Mouse (Mus musculus): ENCODE measurements at regions not wholly inside any gene's neighbourhood (a gene's known extent, or its start where the extent isn't known, plus 50 kb on each side); places are given as distances from the start of the nearest gene placed in this dataset.

DNA sequence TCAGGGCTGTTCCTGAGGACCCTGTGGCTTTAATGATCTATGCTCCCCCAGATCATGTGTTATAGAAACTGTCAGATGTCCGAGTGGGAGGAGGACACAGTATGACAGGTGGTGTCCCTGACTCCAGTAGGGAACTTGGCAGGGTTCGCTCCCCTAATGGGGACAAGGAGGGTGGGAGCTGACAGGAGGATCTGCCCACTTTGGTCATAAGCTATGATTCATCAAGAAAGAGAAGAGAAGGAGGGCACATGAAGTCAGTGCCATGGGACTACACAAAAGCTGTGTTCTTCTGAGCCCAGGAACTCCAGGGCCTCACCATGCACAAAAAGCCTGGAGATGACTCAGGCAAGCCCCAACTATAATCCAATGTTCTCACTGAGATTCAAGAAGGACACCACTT, 162.2 kb upstream of the Brinp1 start:
- ATAC-seq (replicated peaks; ENCODE audit: insufficient number of reproducible peaks, low FRiP score, low TSS enrichment): no peak
- Histone ChIP-seq H3K4me2 (no peak overlapping the region), H3K9ac (ENCODE audit: low read depth, low read length) (no peak overlapping the region), H3K27me3 (ENCODE audit: control insufficient read depth, insufficient read depth, low read length) (no peaks in the 10 kb centered on the region), H3K36me3 (ENCODE audit: control insufficient read depth, insufficient read depth, low read length) (no peaks in the 10 kb centered on the region), H3K27ac (ENCODE audit: low read depth, low read length) (no peak overlapping the region), H3K9me3 (replicated peaks; ENCODE audit: control insufficient read depth, low read length) (no peaks in the 10 kb centered on the region), H3K4me1 (ENCODE audit: control insufficient read depth, insufficient read depth, low read length) (no peaks in the 10 kb centered on the region), H3K4me3 (ENCODE audit: low read depth, low read length) (no peak overlapping the region)
- 69% methylated on average over 2 of the region's 2 CpGs for WGBS (ENCODE audit: insufficient replicate concordance)

DNA sequence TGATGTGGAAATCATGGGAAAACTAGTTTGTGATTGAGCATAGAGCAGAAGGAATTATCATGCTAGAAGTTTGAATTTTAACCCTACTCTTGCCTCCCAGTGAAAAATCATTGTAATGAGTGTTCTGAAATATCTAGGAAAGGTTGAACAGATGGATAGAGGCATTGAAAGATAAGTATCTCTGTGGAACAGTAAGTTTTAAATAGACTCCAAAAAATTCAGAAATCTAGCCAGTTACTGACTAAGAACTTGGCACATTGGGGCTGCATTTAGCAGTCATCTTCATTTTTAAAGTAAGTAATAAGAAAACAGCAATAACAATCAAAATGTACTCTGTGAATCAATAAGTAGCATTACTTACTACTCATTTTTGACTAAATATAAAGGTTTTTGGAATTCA, 151.0 kb upstream of the Brinp1 start:
- H3K9ac ChIP-seq (ENCODE audit: low read depth, low read length): no peak overlapping the region
- no peaks in the 10 kb centered on the region for H3K27me3 ChIP-seq (ENCODE audit: control insufficient read depth, insufficient read depth, low read length)
- no peaks in the 10 kb centered on the region for H3K9me3 ChIP-seq (replicated peaks; ENCODE audit: control insufficient read depth, low read length)
- no peaks in the 10 kb centered on the region for H3K4me1 ChIP-seq (ENCODE audit: control insufficient read depth, insufficient read depth, low read length)
- ATAC-seq (replicated peaks; ENCODE audit: insufficient number of reproducible peaks, low FRiP score, low TSS enrichment): no peak
- H3K4me3 ChIP-seq (ENCODE audit: low read depth, low read length): no peak overlapping the region
- H3K36me3 ChIP-seq (ENCODE audit: control insufficient read depth, insufficient read depth, low read length): no peaks in the 10 kb centered on the region
- no peak overlapping the region for H3K27ac ChIP-seq (ENCODE audit: low read depth, low read length)
- H3K4me2 ChIP-seq: no peak overlapping the region

DNA sequence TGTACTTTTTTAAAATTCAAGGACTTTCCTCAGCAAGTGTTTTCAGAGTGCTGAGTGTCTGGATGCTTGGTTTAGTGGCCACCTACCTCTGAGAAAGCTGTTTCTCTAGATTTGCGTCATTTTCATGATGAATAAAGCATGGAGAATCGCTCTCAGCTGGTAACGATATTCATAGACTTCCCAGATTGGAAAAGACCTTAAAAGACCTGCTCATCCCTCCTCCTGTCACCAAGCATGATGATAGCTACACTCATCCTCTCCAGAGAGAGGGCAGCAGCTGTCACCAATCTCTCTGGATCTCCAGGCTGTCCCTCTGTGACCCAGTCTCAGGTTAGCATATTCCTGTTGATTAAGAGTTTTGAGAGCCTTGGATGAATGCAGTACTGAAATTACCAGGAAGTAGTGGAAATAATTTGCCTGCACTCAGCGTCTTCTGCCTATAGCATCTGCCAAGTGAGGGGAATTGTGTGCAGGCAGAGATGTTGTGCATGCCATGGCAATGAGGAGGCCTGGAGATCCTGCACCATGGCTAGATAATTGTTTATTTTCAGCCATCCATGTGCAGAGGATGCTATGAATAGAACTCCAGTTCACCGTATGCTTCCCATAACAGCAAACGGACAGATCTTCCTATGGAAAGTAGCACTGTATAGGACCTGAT, 141.7 kb upstream of the Brinp1 start:
- no peak overlapping the region for H3K4me2 ChIP-seq
- no peaks in the 10 kb centered on the region for H3K9me3 ChIP-seq (replicated peaks; ENCODE audit: control insufficient read depth, low read length)
- WGBS (ENCODE audit: insufficient replicate concordance): 83% methylated on average over 6 of the region's 6 CpGs
- no peaks in the 10 kb centered on the region for H3K36me3 ChIP-seq (ENCODE audit: control insufficient read depth, insufficient read depth, low read length)
- no peak overlapping the region for H3K4me3 ChIP-seq (ENCODE audit: low read depth, low read length)
- no peak overlapping the region for H3K27ac ChIP-seq (ENCODE audit: low read depth, low read length)
- no peak for ATAC-seq (replicated peaks; ENCODE audit: insufficient number of reproducible peaks, low FRiP score, low TSS enrichment)
- H3K9ac ChIP-seq (ENCODE audit: low read depth, low read length): no peak overlapping the region
- no peaks in the 10 kb centered on the region for H3K4me1 ChIP-seq (ENCODE audit: control insufficient read depth, insufficient read depth, low read length)
- H3K27me3 ChIP-seq (ENCODE audit: control insufficient read depth, insufficient read depth, low read length): no peaks in the 10 kb centered on the region

DNA sequence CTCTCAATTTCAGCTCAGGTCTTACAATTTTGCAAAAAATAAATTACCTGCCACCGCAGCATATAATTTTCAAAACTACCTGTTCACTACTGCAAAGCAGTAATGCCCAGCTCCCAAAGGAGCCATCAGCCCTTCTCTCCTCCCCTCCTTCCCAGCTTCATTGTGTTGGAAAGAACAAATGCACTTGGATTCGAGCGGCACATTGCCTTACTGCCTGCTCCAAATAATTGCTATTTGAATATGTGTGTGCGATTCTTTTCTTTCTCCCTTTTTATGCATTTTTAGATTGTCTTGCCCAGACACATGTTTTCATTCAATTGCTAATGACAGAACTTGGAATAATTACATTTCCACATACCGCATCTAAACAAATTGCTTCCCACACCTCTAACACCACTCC, 123.9 kb upstream of the Brinp1 start:
- Histone ChIP-seq H3K27me3 (ENCODE audit: control insufficient read depth, insufficient read depth, low read length) (no peaks in the 10 kb centered on the region), H3K4me3 (ENCODE audit: low read depth, low read length) (no peak overlapping the region), H3K9me3 (replicated peaks; ENCODE audit: control insufficient read depth, low read length) (no peaks in the 10 kb centered on the region), H3K36me3 (ENCODE audit: control insufficient read depth, insufficient read depth, low read length) (no peaks in the 10 kb centered on the region), H3K27ac (ENCODE audit: low read depth, low read length) (no peak overlapping the region), H3K9ac (ENCODE audit: low read depth, low read length) (no peak overlapping the region), H3K4me2 (no peak overlapping the region), H3K4me1 (ENCODE audit: control insufficient read depth, insufficient read depth, low read length) (no peaks in the 10 kb centered on the region)
- ATAC-seq (replicated peaks; ENCODE audit: insufficient number of reproducible peaks, low FRiP score, low TSS enrichment): no peak
- 86% methylated on average over 5 of the region's 5 CpGs for WGBS (ENCODE audit: insufficient replicate concordance)

DNA sequence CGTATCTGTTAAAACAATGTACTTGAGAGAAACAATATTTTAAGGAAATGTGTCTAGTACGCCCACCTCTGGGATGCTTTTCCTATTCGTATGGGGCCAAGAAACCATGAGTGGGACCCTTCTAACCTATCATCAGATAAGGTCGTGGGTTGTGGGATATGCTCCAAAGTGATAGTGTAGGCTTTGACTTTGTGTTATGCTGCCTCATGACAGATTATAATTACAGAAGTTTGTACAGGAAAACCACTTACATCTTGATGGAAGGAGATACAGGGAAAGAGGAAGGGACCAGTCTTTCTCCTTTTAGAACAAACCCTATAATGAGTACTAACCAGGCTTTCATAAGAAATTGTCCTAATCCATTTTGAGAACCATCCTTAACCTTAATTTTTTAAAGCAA, 123.1 kb upstream of the Brinp1 start:
- no peak overlapping the region for H3K4me3 ChIP-seq (ENCODE audit: low read depth, low read length)
- no peaks in the 10 kb centered on the region for H3K36me3 ChIP-seq (ENCODE audit: control insufficient read depth, insufficient read depth, low read length)
- no peak overlapping the region for H3K9ac ChIP-seq (ENCODE audit: low read depth, low read length)
- H3K27me3 ChIP-seq (ENCODE audit: control insufficient read depth, insufficient read depth, low read length): no peaks in the 10 kb centered on the region
- H3K27ac ChIP-seq (ENCODE audit: low read depth, low read length): no peak overlapping the region
- no peak overlapping the region for H3K4me2 ChIP-seq
- H3K4me1 ChIP-seq (ENCODE audit: control insufficient read depth, insufficient read depth, low read length): no peaks in the 10 kb centered on the region
- 64% methylated on average over 4 of the region's 4 CpGs for WGBS (ENCODE audit: insufficient replicate concordance)
- ATAC-seq (replicated peaks; ENCODE audit: insufficient number of reproducible peaks, low FRiP score, low TSS enrichment): no peak
- H3K9me3 ChIP-seq (replicated peaks; ENCODE audit: control insufficient read depth, low read length): no peaks in the 10 kb centered on the region

DNA sequence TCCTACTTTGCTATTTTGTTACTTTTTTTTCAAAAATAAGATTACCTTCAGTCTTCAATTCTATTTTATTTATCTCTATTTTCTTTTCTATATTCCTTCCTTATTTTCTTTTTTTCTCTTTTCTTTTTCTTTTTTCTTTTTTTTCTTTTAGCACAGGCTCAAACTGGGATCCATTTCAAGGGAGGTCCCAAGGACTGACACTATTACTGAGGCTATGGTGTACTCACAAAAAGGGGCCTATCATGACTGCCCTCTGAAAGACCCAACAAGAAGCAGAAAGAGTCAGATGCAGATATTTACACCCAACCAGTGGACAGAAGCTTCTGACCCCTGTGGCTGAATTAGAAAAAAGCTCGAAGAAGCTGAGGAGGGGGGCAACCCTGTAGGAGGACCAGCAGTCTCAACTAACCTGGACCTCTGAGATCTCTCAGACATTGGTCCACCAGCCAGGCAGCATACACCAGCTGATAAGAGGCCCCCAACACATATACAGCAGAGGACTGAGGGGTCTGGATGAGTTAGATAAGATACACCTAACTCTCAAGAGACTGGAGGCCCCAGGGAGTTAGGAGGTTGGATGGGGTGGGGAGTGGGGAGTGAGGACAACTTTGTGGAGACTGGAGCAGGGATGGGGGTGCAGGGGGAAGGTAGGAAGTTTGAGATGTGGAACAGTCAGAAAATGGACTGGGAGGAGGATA, 85.6 kb upstream of the Brinp1 start:
- 25% methylated on average over 1 of the region's 1 CpGs for WGBS (ENCODE audit: insufficient replicate concordance)
- Histone ChIP-seq H3K9me3 (replicated peaks; ENCODE audit: control insufficient read depth, low read length) (no peaks in the 10 kb centered on the region), H3K27me3 (ENCODE audit: control insufficient read depth, insufficient read depth, low read length) (no peaks in the 10 kb centered on the region), H3K4me1 (ENCODE audit: control insufficient read depth, insufficient read depth, low read length) (no peaks in the 10 kb centered on the region), H3K36me3 (ENCODE audit: control insufficient read depth, insufficient read depth, low read length) (no peaks in the 10 kb centered on the region), H3K4me3 (ENCODE audit: low read depth, low read length) (no peak overlapping the region), H3K4me2 (no peak overlapping the region), H3K27ac (ENCODE audit: low read depth, low read length) (no peak overlapping the region), H3K9ac (ENCODE audit: low read depth, low read length) (no peak overlapping the region)
- ATAC-seq (replicated peaks; ENCODE audit: insufficient number of reproducible peaks, low FRiP score, low TSS enrichment): peak; percentile 86; the same call in 1 of the 2 replicates

DNA sequence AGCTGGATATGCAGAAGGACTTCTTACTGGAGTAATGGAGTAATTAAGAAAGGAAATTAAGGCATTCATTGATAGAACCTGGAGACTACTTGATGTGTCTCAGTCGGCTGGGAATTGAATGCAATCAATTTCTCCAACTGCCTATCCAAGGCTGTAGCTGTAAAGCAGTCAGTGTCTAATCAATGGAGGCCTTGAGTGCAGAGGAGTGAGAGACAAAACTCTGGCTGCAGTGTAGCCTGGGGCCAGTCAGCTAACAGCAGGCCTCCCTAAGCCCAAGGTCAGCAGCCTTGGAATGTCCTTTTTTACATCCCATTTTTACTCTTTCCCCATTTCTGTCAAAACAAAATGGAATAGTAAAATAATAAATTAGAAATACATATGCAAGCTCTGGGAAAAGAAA, 80.0 kb upstream of the Brinp1 start:
- Histone ChIP-seq H3K27me3 (ENCODE audit: control insufficient read depth, insufficient read depth, low read length) (no peaks in the 10 kb centered on the region), H3K9ac (ENCODE audit: low read depth, low read length) (no peak overlapping the region), H3K4me3 (ENCODE audit: low read depth, low read length) (no peak overlapping the region), H3K9me3 (replicated peaks; ENCODE audit: control insufficient read depth, low read length) (no peaks in the 10 kb centered on the region), H3K27ac (ENCODE audit: low read depth, low read length) (no peak overlapping the region), H3K4me2 (no peak overlapping the region), H3K36me3 (ENCODE audit: control insufficient read depth, insufficient read depth, low read length) (no peaks in the 10 kb centered on the region), H3K4me1 (ENCODE audit: control insufficient read depth, insufficient read depth, low read length) (no peaks in the 10 kb centered on the region)
- 81% methylated on average over 1 of the region's 1 CpGs for WGBS (ENCODE audit: insufficient replicate concordance)
- no peak for ATAC-seq (replicated peaks; ENCODE audit: insufficient number of reproducible peaks, low FRiP score, low TSS enrichment)

DNA sequence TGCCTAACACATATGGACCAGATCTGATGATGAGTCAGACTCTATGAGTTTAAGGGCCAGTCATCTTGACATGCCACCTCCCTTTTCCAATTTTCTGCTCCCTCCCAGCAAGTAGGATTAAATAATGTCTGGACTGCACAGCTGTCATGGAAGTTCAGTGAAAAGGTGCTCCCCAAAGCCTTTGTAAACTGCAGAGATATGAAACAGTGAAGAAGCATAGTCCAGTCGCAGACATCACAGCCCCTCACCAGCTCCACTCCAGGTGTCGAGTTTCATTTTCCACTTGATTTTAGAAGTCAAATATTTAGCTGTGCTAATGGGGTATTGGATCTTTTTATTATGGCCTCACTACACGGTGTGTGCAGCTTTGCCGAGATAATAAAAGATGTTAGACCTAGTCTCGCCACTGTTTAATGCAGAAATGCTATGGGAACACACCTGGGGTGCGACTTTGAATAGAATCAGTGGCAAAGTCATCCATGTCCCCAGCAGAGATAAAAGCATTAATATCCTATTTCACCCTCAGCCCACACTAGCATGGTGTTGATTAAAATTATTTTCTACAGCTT, 66.0 kb upstream of the Brinp1 start:
- Histone ChIP-seq H3K27me3 (ENCODE audit: control insufficient read depth, insufficient read depth, low read length) (no peaks in the 10 kb centered on the region), H3K27ac (ENCODE audit: low read depth, low read length) (no peak overlapping the region), H3K9ac (ENCODE audit: low read depth, low read length) (no peak overlapping the region), H3K4me1 (ENCODE audit: control insufficient read depth, insufficient read depth, low read length) (no peaks in the 10 kb centered on the region), H3K9me3 (replicated peaks; ENCODE audit: control insufficient read depth, low read length) (no peaks in the 10 kb centered on the region), H3K4me3 (ENCODE audit: low read depth, low read length) (no peak overlapping the region), H3K36me3 (ENCODE audit: control insufficient read depth, insufficient read depth, low read length) (no peaks in the 10 kb centered on the region), H3K4me2 (no peak overlapping the region)
- ATAC-seq (replicated peaks; ENCODE audit: insufficient number of reproducible peaks, low FRiP score, low TSS enrichment): no peak
- 74% methylated on average over 6 of the region's 6 CpGs for WGBS (ENCODE audit: insufficient replicate concordance)

DNA sequence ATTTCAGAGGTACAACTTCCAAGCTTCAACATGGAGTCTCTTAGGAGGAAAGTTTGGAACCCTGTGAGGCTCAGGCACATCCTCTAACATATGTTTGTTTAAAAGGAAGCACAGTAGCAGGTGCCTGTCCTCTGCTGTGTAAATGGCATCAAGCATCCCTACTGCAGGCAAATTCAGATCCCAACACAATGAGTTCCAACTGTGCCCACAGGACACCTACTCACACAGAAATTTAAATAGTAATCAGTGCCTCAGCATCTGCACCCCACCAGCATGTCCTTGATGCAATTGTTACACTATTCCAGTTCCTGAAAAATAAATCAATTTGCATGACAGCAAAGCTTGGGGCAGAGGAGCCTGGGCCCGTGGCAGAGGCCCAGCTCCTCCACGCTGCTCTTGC, 61.2 kb upstream of the Brinp1 start:
- no peak overlapping the region for H3K9ac ChIP-seq (ENCODE audit: low read depth, low read length)
- WGBS (ENCODE audit: insufficient replicate concordance): 59% methylated on average over 2 of the region's 2 CpGs
- H3K36me3 ChIP-seq (ENCODE audit: control insufficient read depth, insufficient read depth, low read length): no peaks in the 10 kb centered on the region
- H3K27ac ChIP-seq (ENCODE audit: low read depth, low read length): no peak overlapping the region
- no peaks in the 10 kb centered on the region for H3K9me3 ChIP-seq (replicated peaks; ENCODE audit: control insufficient read depth, low read length)
- H3K4me3 ChIP-seq (ENCODE audit: low read depth, low read length): no peak overlapping the region
- no peaks in the 10 kb centered on the region for H3K27me3 ChIP-seq (ENCODE audit: control insufficient read depth, insufficient read depth, low read length)
- no peaks in the 10 kb centered on the region for H3K4me1 ChIP-seq (ENCODE audit: control insufficient read depth, insufficient read depth, low read length)
- ATAC-seq (replicated peaks; ENCODE audit: insufficient number of reproducible peaks, low FRiP score, low TSS enrichment): no peak
- H3K4me2 ChIP-seq: no peak overlapping the region
